Mouse (Mus musculus): ENCODE results near the gene Dlx3. TPM values are rescaled to one million over a fixed set of nuclear protein-coding genes. Genes with fewer than 3 reads are reported as not detected.

Gene Dlx3
- polyA plus RNA-seq, 1 experiment from 2014 or later, result 8.0 TPM

DNA sequence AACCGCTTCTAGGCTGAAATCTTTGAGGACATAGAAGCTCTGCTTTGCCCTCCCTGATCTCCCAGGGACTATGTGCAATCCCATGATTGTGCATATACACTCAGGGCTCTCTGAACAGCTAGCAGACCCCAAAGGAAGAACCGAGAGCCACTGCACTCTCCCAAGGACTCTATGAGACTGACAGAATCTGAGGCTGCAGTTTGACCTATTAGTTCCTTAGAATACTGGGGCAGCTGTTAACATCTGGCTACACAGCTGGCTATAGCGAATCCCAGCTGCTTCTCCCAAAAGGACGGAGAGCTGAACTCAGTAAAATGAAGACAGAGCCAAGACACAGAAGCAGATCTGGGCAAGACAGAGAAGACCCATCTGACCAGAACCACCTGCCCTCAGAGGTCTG, 46.1 kb upstream of the Dlx3 start:
- Histone ChIP-seq H3K36me3 (ENCODE audit: control insufficient read depth, insufficient read depth, low read length) (no peaks in the 10 kb centered on the region), H3K4me3 (ENCODE audit: low read depth, low read length) (no peak overlapping the region), H3K9ac (ENCODE audit: low read length) (no peak overlapping the region), H3K27ac (replicated peaks) (peak overlapping the region; percentile 92), H3K4me2 (replicated peaks; ENCODE audit: low read depth) (peak overlapping the region; percentile 85), H3K9me3 (ENCODE audit: control insufficient read depth, low read length) (no peaks in the 10 kb centered on the region), H3K27me3 (ENCODE audit: control insufficient read depth, insufficient read depth, low read length) (no peaks in the 10 kb centered on the region), H3K4me1 (replicated peaks; ENCODE audit: control insufficient read depth, insufficient read depth) (peaks cover 21% of the 10 kb centered on the region)
- TF ChIP-seq EP300 (optimal IDR thresholded peaks at IDR 0.05) (no peak), CTCF (IDR thresholded peaks at IDR 0.05; ENCODE audit: low read depth) (no peak)
- ATAC-seq (ENCODE audit: low FRiP score, low TSS enrichment) (no peak), DNase-seq (ENCODE audit: low spot score) (no peak)
- WGBS, result 53% methylated on average over 4 of the region's 4 CpGs

DNA sequence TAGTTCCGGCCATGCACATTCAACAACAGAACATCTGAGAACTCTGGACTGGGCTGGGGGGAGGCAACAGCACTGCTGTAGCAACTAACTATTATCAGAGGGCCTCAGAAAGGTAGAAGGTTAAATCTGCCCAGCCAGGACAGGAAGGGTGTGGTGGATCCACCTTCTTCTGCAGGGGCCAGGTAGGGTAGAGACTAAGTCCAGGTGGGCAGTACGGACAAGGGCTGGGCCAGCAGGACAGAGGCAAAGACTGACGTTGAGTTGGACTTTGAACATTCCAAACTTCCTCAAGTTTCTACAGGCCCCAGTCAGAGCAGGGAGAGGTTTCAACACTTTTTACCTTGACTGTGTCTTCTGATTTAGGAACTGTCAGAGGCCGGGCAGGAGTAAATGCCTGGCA, 45.2 kb upstream of the Dlx3 start:
- Histone ChIP-seq H3K9me3 (ENCODE audit: control insufficient read depth, low read length) (no peaks in the 10 kb centered on the region), H3K27ac (replicated peaks) (peak overlapping the region; percentile 92), H3K27me3 (ENCODE audit: control insufficient read depth, insufficient read depth, low read length) (no peaks in the 10 kb centered on the region), H3K4me3 (ENCODE audit: low read depth, low read length) (peak overlapping the region; percentile 67; the same call in 1 of the 2 replicates), H3K36me3 (ENCODE audit: control insufficient read depth, insufficient read depth, low read length) (no peaks in the 10 kb centered on the region), H3K4me2 (replicated peaks; ENCODE audit: low read depth) (peak overlapping the region; percentile 85), H3K9ac (ENCODE audit: low read length) (peak overlapping the region; percentile 43; the same call in 1 of the 2 replicates), H3K4me1 (replicated peaks; ENCODE audit: control insufficient read depth, insufficient read depth) (peaks cover 25% of the 10 kb centered on the region)
- DNase-seq (ENCODE audit: low spot score), result peak; percentile 72
- no peak for TF ChIP-seq EP300 (optimal IDR thresholded peaks at IDR 0.05)
- TF ChIP-seq CTCF (IDR thresholded peaks at IDR 0.05; ENCODE audit: low read depth), result no peak
- peak; percentile 73 for ATAC-seq (ENCODE audit: low FRiP score, low TSS enrichment)
- WGBS, result 29% methylated on average over 4 of the region's 4 CpGs

DNA sequence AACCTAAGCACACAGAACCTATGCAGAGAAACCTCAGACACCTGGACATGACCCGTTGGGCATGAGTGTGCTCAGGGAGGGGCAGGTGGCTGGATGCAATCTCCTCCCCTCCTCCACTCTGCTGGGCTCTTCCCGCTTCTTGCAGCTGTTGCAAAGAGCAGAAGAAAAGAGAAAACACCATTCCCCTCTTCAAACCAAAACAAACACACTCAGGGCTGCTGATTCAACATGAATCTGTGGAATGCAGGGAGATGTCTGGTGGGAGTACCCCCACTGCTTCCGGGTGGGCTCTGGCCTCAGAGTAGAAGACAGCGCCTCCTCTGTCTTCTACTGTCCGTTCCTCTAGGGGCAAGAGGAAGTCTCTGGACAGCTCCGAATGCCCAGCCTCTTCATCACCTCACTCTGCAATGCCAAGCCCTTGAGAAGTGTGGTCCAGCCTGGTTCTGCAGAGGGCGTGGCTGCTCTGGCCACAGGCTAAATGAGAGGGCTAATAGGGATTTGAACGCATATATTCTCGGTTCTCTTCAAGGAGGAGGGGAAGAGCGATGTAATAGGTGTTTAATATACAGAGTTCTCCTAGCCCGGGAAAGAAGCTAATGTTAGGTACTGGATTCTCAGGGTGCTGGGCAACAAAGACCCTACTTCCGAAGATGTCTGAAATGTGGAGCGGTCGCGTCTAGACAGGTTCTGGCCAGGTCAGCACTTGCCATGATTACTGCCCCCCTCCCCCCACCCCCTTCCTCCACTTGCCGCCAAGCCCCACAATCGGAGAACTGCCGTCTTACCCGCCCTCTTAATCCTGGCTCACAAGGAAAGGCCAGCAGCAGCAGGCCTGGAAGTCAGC, 44.5 kb upstream of the Dlx3 start:
- Histone ChIP-seq H3K9ac (ENCODE audit: low read length) (peak overlapping the region; percentile 80), H3K4me1 (replicated peaks; ENCODE audit: control insufficient read depth, insufficient read depth) (peaks cover 24% of the 10 kb centered on the region), H3K9me3 (ENCODE audit: control insufficient read depth, low read length) (no peaks in the 10 kb centered on the region), H3K4me3 (ENCODE audit: low read depth, low read length) (peak overlapping the region; percentile 67), H3K36me3 (ENCODE audit: control insufficient read depth, insufficient read depth, low read length) (no peaks in the 10 kb centered on the region), H3K4me2 (replicated peaks; ENCODE audit: low read depth) (peak overlapping the region; percentile 85), H3K27ac (replicated peaks) (peak overlapping the region; percentile 92), H3K27me3 (ENCODE audit: control insufficient read depth, insufficient read depth, low read length) (no peaks in the 10 kb centered on the region)
- TF ChIP-seq EP300 (optimal IDR thresholded peaks at IDR 0.05), result no peak
- TF ChIP-seq CTCF (IDR thresholded peaks at IDR 0.05; ENCODE audit: low read depth), result peak; percentile 49
- ATAC-seq (ENCODE audit: low FRiP score, low TSS enrichment) (peak; percentile 45), DNase-seq (ENCODE audit: low spot score) (peak; percentile 63)
- WGBS, result 4% methylated on average over 19 of the region's 19 CpGs

DNA sequence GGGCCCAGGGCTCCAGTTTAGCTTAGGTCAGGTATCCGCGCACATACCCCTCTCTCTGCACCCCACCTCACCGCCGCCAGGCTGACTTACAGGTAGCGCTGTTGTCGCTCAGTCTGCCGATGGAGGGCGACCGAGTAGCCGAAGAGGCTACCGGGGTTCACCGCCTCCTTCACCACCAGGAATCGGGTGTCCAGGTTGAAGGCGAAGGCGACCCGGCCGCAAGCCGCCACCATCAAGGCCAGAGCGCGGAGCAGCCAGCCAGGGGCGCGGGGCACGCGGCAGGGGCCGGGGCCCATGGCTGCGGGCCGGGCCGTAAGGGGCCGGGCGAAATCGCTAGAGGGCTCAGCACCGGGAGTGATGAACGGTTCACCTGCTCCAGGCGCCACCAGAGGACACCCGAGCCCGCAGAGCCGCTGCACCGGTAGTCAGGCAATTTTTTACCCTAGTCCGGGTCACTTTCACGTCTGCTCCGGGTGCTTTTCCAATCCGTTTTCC, 43.8 kb upstream of the Dlx3 start:
- Histone ChIP-seq H3K9me3 (ENCODE audit: control insufficient read depth, low read length) (no peaks in the 10 kb centered on the region), H3K27me3 (ENCODE audit: control insufficient read depth, insufficient read depth, low read length) (no peaks in the 10 kb centered on the region), H3K36me3 (ENCODE audit: control insufficient read depth, insufficient read depth, low read length) (no peaks in the 10 kb centered on the region), H3K4me1 (replicated peaks; ENCODE audit: control insufficient read depth, insufficient read depth) (peaks cover 17% of the 10 kb centered on the region), H3K27ac (replicated peaks) (peak overlapping the region; percentile 92), H3K4me2 (replicated peaks; ENCODE audit: low read depth) (peak overlapping the region; percentile 85), H3K4me3 (ENCODE audit: low read depth, low read length) (peak overlapping the region; percentile 67), H3K9ac (ENCODE audit: low read length) (peak overlapping the region; percentile 80)
- DNase-seq (ENCODE audit: low spot score), result peak; percentile 75
- 1% methylated on average over 40 of the region's 42 CpGs for WGBS
- TF ChIP-seq CTCF (IDR thresholded peaks at IDR 0.05; ENCODE audit: low read depth) (peak; percentile 43), EP300 (optimal IDR thresholded peaks at IDR 0.05) (no peak)
- ATAC-seq (ENCODE audit: low FRiP score, low TSS enrichment), result peak; percentile 21

DNA sequence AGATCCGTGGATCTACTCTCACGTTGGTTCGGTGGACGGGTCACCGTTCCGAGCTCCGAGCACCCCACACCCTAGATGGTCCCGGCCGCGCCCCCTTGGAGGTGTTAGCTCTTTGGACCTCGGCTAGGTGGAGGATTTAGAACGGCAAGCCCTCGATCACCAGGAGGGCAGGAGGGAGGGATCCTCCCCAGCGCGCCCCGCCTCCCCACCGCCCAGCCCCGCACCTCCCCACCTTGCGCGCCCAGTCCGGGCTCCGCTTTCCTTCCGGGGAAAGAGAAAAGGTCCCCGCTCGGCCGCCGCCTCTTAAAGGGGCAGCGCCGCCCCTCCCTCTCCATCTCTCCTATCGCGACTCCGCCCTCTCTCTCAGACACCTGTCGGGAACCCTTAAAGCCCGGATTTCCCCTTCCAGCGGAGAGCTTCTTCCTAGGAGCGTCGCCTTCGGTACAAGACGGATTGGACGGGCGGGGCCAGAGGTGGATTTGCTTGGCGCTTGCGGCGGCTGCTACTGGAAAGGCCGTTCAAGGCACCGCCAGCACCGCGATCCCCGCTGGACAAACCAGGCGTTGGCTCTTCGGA, 43.3 kb upstream of the Dlx3 start, which contains the start of gene Itga3:
Gene Itga3 (minus strand): TSS at position 266 of the 576 bp plus-strand sequence.
- Histone ChIP-seq H3K9ac (ENCODE audit: low read length) (peak within 1 kb of the TSS; percentile 80), H3K9me3 (ENCODE audit: control insufficient read depth, low read length) (no peaks in the 10 kb centered on the region), H3K4me3 (ENCODE audit: low read depth, low read length) (peak within 1 kb of the TSS; percentile 67), H3K27me3 (ENCODE audit: control insufficient read depth, insufficient read depth, low read length) (no peaks in the 10 kb centered on the region), H3K36me3 (ENCODE audit: control insufficient read depth, insufficient read depth, low read length) (no peaks in the 10 kb centered on the region), H3K4me1 (replicated peaks; ENCODE audit: control insufficient read depth, insufficient read depth) (peaks cover 12% of the 10 kb centered on the region), H3K27ac (replicated peaks) (peak within 1 kb of the TSS; percentile 92), H3K4me2 (replicated peaks; ENCODE audit: low read depth) (peak within 1 kb of the TSS; percentile 85)
- TF ChIP-seq EP300 (optimal IDR thresholded peaks at IDR 0.05) (no peak), CTCF (IDR thresholded peaks at IDR 0.05; ENCODE audit: low read depth) (no peak)
- ATAC-seq (ENCODE audit: low FRiP score, low TSS enrichment), result peak; percentile 70
- under 1% methylated on average over 41 of the region's 51 CpGs for WGBS
- peak; percentile 91 for DNase-seq (ENCODE audit: low spot score)

All from stomach, postnatal 0 days (tissue).